Mouse (Mus musculus): ENCODE measurements around the gene Alkal2. TPM values are rescaled to one million over a fixed set of nuclear protein-coding genes. Genes with fewer than 3 reads are reported as not detected.

The Alkal2 gene
- polyA plus RNA-seq, 1 experiment, result not detected

GRCm38 (mm10) chr12:30910860-30911259 lies 26.7 kb downstream of the Alkal2 start:
- Histone ChIP-seq H3K4me3 (ENCODE audit: insufficient read depth, low read depth, low read length) (peak overlapping the region; percentile 90), H3K4me1 (ENCODE audit: control insufficient read depth, insufficient read depth, low read length) (peaks cover 8% of the 10 kb centered on the region; the same call in 1 of the 2 replicates), H3K27ac (ENCODE audit: insufficient read depth, low read depth, low read length) (no peak overlapping the region)
- no peak for TF ChIP-seq CTCF (IDR thresholded peaks at IDR 0.05; ENCODE audit: insufficient read depth, low read depth, low read length)
- no peak for TF ChIP-seq POLR2A (IDR thresholded peaks at IDR 0.05; ENCODE audit: insufficient read depth, low read depth, low read length)
- WGBS, result 16% methylated on average over 8 of the region's 8 CpGs

- WGBS, result under 1% methylated on average over 52 of the region's 52 CpGs
- Histone ChIP-seq H3K4me1 (ENCODE audit: control insufficient read depth, insufficient read depth, low read length) (peaks cover 6% of the 10 kb centered on the region; the same call in 1 of the 2 replicates), H3K27ac (ENCODE audit: insufficient read depth, low read depth, low read length) (no peak within 1 kb of the TSS; the same call in 1 of the 2 replicates), H3K4me3 (ENCODE audit: insufficient read depth, low read depth, low read length) (peak within 1 kb of the TSS; percentile 90)
- TF ChIP-seq CTCF (IDR thresholded peaks at IDR 0.05; ENCODE audit: insufficient read depth, low read depth, low read length) (no peak), POLR2A (IDR thresholded peaks at IDR 0.05; ENCODE audit: insufficient read depth, low read depth, low read length) (peak; percentile 62)
Observed at GRCm38 (mm10) chr12:30911261-30912047, 27.3 kb downstream of the Alkal2 start, which contains the start of the genes Acp1 and Sh3yl1. Acp1 (minus strand) TSS chr12:30911589. Sh3yl1 (plus strand) TSS chr12:30911668.

- Histone ChIP-seq H3K27ac (ENCODE audit: insufficient read depth, low read depth, low read length) (no peak overlapping the region), H3K4me3 (ENCODE audit: insufficient read depth, low read depth, low read length) (peak overlapping the region; percentile 90), H3K4me1 (ENCODE audit: control insufficient read depth, insufficient read depth, low read length) (peaks cover 6% of the 10 kb centered on the region; the same call in 1 of the 2 replicates)
- under 1% methylated on average over 19 of the region's 19 CpGs for WGBS
- TF ChIP-seq CTCF (IDR thresholded peaks at IDR 0.05; ENCODE audit: insufficient read depth, low read depth, low read length), result no peak
- TF ChIP-seq POLR2A (IDR thresholded peaks at IDR 0.05; ENCODE audit: insufficient read depth, low read depth, low read length), result no peak
Observed at GRCm38 (mm10) chr12:30912048-30912381, 27.9 kb downstream of the Alkal2 start.

GRCm38 (mm10) chr12:30912840-30913239 lies 28.7 kb downstream of the Alkal2 start:
- Histone ChIP-seq H3K4me1 (ENCODE audit: control insufficient read depth, insufficient read depth, low read length) (peaks cover 6% of the 10 kb centered on the region; the same call in 1 of the 2 replicates), H3K4me3 (ENCODE audit: insufficient read depth, low read depth, low read length) (no peak overlapping the region), H3K27ac (ENCODE audit: insufficient read depth, low read depth, low read length) (no peak overlapping the region)
- TF ChIP-seq CTCF (IDR thresholded peaks at IDR 0.05; ENCODE audit: insufficient read depth, low read depth, low read length) (no peak), POLR2A (IDR thresholded peaks at IDR 0.05; ENCODE audit: insufficient read depth, low read depth, low read length) (no peak)
- 60% methylated on average over 3 of the region's 3 CpGs for WGBS

GRCm38 (mm10) chr12:30922401-30922800 lies 38.3 kb downstream of the Alkal2 start:
- Histone ChIP-seq H3K4me3 (ENCODE audit: insufficient read depth, low read depth, low read length) (no peak overlapping the region), H3K4me1 (ENCODE audit: control insufficient read depth, insufficient read depth, low read length) (no peaks in the 10 kb centered on the region), H3K27ac (ENCODE audit: insufficient read depth, low read depth, low read length) (no peak overlapping the region)
- 89% methylated on average over 3 of the region's 3 CpGs for WGBS
- TF ChIP-seq CTCF (IDR thresholded peaks at IDR 0.05; ENCODE audit: insufficient read depth, low read depth, low read length), result no peak
- no peak for TF ChIP-seq POLR2A (IDR thresholded peaks at IDR 0.05; ENCODE audit: insufficient read depth, low read depth, low read length)

GRCm38 (mm10) chr12:30928182-30928581 lies 44.1 kb downstream of the Alkal2 start:
- Histone ChIP-seq H3K27ac (ENCODE audit: insufficient read depth, low read depth, low read length) (no peak overlapping the region), H3K4me1 (ENCODE audit: control insufficient read depth, insufficient read depth, low read length) (no peaks in the 10 kb centered on the region), H3K4me3 (ENCODE audit: insufficient read depth, low read depth, low read length) (no peak overlapping the region)
- TF ChIP-seq POLR2A (IDR thresholded peaks at IDR 0.05; ENCODE audit: insufficient read depth, low read depth, low read length) (no peak), CTCF (IDR thresholded peaks at IDR 0.05; ENCODE audit: insufficient read depth, low read depth, low read length) (no peak)
- WGBS, result 92% methylated on average over 6 of the region's 6 CpGs

GRCm38 (mm10) chr12:30933299-30933698 lies 49.2 kb downstream of the Alkal2 start:
- 81% methylated on average over 2 of the region's 2 CpGs for WGBS
- Histone ChIP-seq H3K4me1 (ENCODE audit: control insufficient read depth, insufficient read depth, low read length) (no peaks in the 10 kb centered on the region), H3K27ac (ENCODE audit: insufficient read depth, low read depth, low read length) (no peak overlapping the region), H3K4me3 (ENCODE audit: insufficient read depth, low read depth, low read length) (no peak overlapping the region)
- TF ChIP-seq CTCF (IDR thresholded peaks at IDR 0.05; ENCODE audit: insufficient read depth, low read depth, low read length) (no peak), POLR2A (IDR thresholded peaks at IDR 0.05; ENCODE audit: insufficient read depth, low read depth, low read length) (no peak)

- TF ChIP-seq POLR2A (IDR thresholded peaks at IDR 0.05; ENCODE audit: insufficient read depth, low read depth, low read length) (no peak), CTCF (IDR thresholded peaks at IDR 0.05; ENCODE audit: insufficient read depth, low read depth, low read length) (no peak)
Observed at GRCm38 (mm10) chr12:30936899-30937298, 52.8 kb downstream of the Alkal2 start.

More at GRCm38 (mm10) chr12:30936899-30937298, 52.8 kb downstream of the Alkal2 start:
- Histone ChIP-seq H3K4me3 (ENCODE audit: insufficient read depth, low read depth, low read length) (no peak overlapping the region), H3K27ac (ENCODE audit: insufficient read depth, low read depth, low read length) (no peak overlapping the region), H3K4me1 (ENCODE audit: control insufficient read depth, insufficient read depth, low read length) (no peaks in the 10 kb centered on the region)
- 86% methylated on average over 2 of the region's 2 CpGs for WGBS

Other genes starting within 250 kb of the Alkal2 start
- gene Acp1, start 27.3 kb downstream of the Alkal2 start, polyA plus RNA-seq (2012; ENCODE audit: insufficient read depth, insufficient read length, low replicate concordance, missing spikeins), result not detected in 2 replicates
- gene Sh3yl1, start 27.3 kb downstream of the Alkal2 start, polyA plus RNA-seq (2012; ENCODE audit: insufficient read depth, insufficient read length, low replicate concordance, missing spikeins), result not detected in 2 replicates
- gene Fam110c, start 189.5 kb downstream of the Alkal2 start, polyA plus RNA-seq (2012; ENCODE audit: insufficient read depth, insufficient read length, low replicate concordance, missing spikeins), result not detected in 2 replicates